Mouse (Mus musculus) E14TG2a.4 (cell line): ENCODE data around the gene Hspbp1.

Source experiments
- CTCF ChIP-seq: conservative IDR thresholded peaks from 2 replicates; pipeline ENCODE4 v1.5.1; 2014; ENCODE audit warnings: low read length
- POU5F1 ChIP-seq: IDR thresholded peaks from 2 replicates; pipeline ENCODE4 v1.6.1; 2014; ENCODE audit warnings: low read length, borderline replicate concordance

DNA sequence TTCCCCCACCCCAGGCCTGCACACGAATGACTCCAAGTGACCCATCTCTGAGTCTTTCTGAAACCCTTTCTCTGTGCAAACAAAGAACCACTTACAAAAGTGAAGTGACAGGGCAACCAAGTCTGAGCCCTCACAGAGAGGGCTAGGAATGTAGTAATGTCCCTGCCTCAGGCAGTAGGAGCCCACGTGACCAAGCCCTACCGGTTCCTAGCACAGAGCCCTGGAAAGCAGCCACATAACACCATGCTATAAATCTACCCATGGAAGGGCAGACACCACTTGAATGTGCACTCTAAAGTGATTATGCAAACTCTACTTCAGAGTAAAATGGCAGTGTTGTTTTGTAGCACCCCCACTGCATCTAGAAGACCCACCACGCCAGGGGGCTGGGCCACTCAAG lies 12.9 kb downstream of the Hspbp1 start:
- TF ChIP-seq CTCF (no peak), POU5F1 (no peak)
